Mouse (Mus musculus) Muller cell, postnatal 12 days (primary cell): ENCODE measurements at regions not wholly inside any gene's neighbourhood (a gene's known extent, or its start where the extent isn't known, plus 50 kb on each side); places are given as distances from the start of the nearest gene placed in this dataset.
A peak's percentile ranks its signal among the peaks of the same experiment; 100 is the strongest.

Experiments used
- DNase-seq: peaks from one replicate; pipeline ENCODE4 v3.0.0-alpha.2; 2015; ENCODE audit errors: inconsistent ontology term

DNA sequence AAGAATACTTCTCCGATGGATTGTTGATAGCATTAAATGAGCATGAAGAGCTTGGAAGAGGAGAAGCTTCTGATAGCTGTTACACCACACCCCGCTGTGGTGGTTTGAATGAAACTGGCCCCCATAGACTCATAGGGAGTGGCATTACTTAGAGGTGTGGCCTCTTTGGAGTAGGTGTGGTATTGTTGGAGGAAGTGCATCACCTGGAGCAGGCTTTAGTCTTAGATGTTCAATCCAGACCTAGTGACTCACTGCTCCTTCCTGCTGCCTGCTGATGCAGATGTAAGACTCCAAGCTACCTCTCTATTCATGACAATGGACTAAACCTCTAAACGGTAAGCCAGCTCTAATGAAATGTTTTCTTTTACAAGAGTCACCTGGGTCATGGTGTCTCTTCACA lies 237.1 kb upstream of the Mpped2 start:
- DNase-seq: no peak

DNA sequence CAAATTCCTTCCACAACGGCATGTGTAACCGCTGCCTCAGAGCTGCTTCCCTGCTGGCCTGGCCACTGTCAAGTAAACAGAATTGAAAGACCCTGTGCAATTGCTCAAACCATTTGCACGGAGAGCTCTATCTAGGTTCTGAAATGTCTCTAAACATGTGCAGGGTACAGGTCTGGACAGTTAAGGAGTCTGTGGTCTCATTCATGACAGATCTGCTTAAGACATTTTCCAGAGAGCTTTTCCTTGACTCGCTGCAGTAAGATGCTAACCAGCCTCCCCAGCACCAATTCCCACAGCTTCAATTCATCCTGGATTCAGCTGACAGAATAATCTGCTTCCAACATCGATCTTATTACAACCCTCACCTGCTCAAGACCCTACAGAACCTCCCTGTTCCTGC lies 235.1 kb upstream of the Mpped2 start:
- DNase-seq: no peak

DNA sequence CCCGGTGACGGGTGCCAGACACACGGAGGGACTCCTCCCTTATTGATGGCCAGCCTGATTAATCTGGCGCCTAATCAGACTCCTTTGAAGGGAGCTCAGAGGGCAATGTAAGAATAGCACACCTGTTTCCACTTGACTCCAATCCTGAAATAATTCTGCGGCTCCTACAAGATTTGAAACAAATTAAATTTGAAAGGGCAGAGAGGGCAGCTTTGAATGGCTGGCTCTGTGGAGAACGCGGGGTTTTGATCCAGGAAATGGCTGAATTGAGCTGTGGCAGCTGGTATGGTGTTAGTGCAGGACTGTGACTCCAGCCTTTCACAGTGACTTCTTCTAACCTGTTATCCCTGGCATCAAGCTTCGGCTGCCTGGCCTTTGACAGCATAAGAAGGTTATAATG lies 232.0 kb upstream of the Mpped2 start:
- DNase-seq: no peak

DNA sequence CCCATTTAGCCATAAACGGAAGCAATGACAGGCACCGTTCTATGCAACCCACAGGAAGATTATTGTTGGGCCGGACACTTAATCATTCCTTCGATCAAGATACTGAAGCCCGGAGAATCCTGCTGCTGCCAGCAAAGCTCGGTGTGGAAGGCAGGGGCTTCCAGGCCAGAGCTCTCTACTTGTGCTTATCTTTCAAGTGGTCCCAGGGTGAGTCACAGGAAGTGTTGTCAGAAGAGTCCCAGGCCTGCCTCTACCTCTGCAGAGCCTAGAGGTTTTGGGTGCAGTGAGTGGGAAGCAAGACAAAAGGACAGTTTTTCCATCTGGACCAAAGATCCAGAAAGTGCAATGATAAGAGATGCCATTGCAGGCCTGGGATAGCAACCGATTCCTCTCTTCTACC lies 231.6 kb upstream of the Mpped2 start:
- DNase-seq: no peak

DNA sequence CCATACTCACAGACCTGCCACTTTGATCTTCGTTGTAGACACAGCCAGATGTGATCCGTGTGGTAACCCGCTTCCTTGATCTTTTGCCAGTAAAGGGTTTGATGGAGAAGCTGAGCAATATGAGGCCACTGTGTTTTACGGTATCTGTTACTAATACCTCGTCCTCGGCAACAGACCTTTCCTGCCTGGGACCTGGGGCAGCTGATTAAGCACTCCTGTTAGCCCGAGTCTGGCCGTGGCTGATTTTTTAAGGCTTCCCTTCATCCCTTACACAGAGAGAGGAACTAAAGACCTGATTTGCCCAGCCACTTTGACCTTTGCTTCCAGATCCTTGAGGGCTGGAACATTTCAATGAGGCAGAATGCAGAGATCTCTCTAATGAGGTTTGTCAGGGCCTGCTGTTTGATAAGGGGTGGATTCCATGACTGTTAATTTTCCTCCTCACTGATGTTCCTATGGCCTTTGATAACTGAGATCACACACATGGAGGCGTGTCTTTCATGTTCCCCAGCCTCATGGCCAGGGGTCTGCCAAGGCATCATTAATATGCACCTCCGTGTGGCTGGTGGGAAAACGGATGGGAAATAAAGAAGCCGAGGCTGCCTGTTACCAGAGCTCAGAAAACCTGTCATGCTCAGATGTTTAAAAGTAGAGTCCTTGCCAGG lies 231.0 kb upstream of the Mpped2 start:
- DNase-seq: no peak

DNA sequence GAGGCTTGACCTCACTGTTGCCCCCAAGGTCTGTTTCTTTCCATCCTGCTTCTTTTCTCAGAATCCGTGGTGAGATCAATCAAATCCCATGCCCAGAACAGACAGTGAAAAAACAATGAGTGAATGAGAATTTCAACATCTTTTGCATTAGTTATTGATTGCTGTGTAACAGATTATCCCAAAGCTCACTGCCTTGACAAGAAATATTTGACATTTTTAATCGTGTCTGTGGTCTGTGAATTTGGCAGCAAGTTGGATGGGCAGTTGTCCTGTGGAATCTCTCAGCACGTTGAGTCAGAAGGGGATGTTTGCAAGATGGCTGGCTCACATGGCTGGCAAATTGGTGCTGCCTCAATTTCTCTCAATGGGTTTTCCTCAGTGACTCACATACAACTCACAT lies 228.0 kb upstream of the Mpped2 start:
- peak; percentile 88 for DNase-seq

DNA sequence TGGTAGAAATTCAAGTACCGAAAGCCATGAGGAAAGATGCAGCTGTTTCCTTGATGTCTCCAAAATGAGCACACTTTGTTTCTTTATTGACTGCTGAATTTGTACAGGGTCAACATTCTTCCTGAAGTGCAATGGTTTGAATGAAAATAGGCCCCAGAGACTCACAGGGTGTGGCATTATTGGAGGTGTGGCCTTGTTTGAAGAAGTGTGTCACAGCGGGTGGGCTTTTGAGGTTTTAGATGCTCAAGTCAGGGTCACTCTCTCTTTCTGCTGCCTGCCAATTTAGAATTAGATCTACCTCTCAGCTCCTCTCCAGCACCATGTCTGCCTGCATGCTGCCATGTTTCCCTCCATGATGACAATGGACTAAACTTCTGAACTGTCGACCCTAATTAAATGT lies 227.2 kb upstream of the Mpped2 start:
- DNase-seq: no peak

DNA sequence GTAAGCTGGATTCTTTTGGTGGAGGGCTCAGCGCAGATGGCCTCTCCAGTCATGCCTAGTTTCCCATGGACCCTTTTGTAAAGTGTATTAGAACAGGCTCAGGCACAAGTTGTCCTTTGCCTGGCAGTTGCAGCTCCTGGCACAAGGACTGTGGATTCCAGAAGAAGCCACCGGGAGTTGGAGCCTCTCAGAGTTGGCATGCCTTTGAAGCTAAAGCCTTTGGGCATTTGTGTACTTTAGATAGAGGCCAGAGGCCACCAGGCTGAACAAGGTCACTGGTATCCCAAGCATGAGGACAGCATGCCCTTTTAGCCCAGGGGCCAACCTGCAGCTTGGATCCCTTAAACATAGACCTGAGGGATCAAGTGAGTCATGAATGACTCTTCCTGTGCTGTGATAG lies 223.9 kb upstream of the Mpped2 start:
- peak; percentile 43 for DNase-seq

DNA sequence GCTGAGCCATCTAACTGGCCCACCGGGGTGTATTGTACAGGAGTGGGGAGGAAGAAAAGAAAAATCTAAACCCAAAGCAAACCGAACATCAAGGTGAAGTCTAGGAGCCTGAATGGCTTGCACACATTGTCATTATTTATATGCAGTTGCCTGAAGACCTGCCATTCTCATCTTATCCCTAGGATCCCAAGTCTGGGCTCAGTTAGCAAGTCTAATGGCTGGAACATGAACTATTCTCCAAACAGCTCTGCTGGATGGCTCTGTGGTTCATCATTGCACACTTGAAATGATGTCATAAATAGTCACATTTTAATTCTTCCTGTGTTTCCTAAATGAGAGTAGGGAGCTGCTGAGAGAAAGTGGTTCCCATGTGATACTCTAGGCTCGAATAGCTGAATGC lies 219.6 kb upstream of the Mpped2 start:
- no peak for DNase-seq

DNA sequence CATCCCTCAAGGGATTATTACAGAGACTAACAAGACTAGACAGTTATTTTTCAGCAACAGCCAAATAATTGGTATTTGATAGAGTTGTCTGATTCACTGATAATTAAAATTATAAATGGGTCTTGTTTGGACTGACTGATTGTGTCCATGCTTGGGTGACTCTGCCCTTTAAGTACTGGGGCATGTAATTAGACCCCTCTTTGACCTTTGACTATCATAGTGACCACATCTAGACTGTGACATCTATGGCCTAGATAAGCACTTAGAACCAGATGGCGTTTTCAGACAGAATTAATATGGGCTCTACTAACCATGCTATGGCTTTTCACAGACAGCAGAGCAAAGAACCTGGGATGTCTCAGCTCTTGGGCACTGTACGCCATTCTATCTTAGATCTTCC lies 215.1 kb upstream of the Mpped2 start:
- DNase-seq: peak; percentile 44

DNA sequence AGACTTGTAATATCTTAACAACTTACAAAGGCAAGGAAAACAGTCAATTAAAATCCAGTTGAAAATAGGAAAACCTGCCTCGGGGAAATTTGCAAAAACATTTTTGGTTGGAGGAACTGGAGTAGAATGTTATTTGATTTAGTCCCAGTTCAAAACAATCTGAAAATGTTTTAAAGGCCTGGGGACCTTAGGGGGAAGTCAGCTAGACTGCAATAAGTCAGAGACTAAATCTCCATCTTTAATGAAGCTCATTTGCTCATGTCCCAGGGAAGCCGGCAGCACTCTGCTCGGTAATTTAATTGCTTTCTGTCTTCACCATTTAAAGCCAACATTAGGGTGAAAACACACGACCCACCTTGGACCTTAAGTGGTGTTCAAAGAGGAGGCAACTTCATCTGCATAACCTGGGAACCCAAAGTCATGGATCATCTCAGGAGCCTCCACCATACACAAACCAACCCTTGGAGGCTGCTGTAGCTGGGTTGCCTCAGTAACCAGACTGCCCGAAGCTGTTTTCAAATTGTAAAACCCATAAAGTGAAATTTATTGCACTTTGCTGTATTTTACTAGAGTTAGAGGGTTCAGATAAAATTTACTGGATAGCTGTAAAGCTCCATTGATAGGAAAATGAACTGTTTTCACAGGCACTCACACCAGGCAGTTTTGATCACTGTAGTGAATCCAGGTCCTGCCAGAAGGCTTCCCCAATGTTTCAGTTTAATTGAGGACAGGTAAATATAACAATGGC lies 205.6 kb upstream of the Mpped2 start:
- no peak for DNase-seq

DNA sequence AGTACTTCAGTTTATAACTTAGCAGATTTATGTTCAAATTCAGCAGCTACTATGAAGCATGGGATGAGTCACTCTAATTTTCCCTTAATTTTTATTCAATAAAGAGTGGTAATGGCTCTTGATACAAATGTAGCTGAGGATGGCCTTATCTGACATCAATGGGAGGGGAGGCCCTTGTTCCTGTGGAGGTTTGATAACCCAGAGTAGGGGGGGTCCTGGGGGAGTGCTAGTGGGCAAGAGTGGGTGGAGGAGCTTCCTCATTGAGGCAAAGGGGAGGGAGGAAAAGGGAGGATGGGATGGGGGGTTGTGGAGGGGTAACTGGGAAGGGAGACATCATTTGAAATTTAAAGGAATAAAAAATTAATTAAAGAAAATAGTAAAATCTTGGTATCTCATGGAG lies 194.3 kb upstream of the Mpped2 start:
- no peak for DNase-seq

DNA sequence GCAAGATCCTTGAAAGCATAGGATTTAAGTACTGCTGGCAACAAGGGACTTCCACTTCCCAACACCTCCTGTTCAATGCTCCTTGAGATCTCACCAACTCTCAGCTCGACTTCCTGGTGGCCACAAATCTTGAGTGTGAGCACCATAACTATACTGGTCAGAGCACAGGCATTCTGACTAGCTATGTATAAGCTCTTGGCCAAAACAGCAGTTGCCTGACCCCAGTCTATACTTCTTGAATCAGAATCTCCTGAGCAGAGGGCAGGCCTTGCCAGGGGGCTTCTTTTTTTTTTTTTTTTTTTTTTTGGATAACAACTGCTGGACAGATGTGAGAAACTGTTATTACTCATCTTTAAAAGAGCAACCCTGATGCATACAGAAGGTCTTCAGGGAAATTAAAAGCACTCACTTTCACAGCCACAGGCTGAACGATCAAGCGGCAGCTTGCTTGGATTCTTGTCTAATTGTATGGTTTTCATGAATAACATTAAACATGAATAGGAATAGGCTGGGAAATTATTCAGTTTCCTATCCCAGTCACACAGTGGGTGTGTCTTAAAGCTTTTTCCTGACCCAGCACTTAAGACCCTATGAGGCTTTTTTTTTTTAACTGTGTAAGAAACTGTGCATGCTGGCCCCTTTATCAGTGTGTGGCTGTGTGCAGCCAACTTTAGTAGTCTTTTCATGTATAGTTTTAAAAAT lies 193.7 kb upstream of the Mpped2 start:
- no peak for DNase-seq

DNA sequence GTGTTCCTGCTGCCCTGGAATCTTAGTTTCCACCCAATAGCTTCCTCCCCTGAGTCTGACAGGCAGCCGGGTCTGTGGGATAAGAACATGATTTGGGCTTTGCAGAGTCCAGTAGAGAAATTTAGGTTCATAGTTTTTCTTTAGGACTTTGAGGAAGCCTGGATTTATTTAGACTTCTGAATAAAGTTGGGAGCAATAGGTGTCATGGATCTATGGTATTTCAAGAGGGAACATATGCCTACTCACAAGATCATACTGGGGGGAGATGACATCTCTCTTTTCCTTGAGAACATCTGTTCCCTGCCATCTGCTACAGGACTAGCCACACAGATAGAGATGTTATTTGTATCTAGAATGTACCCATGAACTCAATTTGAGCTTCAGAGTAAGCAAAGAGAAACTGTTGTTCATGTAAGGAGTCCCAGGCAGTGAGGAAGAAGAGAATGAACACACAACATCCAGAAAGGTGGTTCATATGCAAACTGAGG lies 188.1 kb upstream of the Mpped2 start:
- DNase-seq: no peak

DNA sequence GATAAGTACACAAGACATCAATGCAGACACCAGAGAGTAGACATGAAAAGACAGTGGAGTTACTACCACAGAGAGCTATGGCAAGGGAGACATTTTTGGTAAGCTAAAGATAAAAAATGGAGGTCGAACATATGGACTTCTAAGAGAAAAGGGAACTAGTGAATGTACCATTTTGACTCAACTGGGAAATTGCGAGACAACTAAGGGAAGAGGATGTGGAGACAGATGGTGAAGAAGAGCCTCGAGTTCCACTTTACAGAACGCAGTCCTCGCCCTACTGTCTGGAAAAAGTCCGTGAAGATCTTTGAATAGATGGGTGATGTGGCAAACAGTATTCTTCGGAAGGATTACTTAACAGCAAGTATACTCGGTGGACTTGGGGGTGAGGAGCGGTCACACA lies 181.2 kb upstream of the Mpped2 start:
- DNase-seq: no peak

DNA sequence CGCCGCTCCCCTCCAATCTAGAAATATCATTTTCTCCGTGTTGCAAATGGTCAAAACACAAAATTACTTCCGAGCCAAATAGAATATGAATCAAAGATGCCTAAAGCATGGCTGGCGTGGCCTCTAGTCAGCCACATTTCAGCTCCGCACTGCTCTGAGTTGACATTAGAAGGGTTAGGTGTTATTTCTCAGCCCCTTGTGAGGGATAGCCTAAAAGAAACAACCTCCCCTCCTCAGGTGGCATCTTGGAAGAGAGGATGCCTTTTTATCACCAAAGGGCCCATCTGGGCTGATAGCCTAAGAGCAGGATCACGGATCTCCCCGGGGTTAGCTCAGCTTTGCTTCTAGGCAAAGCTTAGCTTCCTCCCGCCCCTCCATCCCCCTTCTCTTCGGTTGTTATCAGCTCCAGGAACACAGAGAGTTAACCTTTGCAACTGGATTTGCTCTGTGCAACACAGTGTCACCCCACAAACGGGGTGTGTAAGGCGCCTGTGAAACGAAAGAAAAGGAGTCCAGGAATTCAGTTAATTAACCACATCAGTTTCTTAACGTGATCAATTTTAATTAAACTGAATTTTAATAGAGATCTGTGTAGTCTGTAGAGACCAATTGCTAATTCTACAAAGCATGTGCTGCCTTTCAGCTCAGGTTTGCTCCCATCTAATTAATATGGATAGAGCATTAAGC lies 180.6 kb upstream of the Mpped2 start:
- peak; percentile 23 for DNase-seq

DNA sequence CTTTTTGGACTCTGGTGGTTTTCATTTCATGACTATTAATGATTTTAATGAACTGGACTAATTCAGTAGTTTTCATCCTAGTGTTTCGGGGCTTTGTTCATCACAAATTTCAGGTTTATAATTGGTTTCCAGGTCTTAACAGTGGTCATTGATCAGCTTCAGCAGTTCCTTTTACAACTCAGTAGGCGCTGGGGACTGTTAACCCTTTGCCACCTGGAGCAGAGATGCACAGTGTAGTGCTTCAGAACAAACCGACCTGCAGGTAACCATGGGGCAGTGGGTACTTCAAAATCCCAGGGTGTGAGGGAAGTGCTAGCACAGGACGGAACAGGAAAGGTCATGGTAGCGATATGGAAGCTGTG lies 180.1 kb upstream of the Mpped2 start:
- no peak for DNase-seq

DNA sequence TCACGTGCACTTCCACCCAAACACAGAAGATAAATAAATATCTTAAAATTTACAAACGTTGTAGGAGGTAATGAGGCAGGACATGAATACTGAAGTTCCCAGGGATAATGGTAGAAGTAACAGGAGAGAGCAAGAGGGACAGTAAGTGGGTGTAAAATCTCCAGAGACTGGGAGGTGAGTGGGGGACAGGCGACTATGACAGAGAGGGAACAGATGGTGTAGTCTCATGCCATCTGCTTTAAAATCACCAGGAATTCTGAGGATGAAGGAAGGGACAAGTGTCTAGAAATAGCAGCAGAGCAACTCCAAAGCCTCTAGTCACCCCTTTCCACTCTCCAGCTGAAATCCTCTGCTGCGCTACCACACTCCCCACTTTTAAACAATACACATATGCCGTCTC lies 175.8 kb upstream of the Mpped2 start:
- no peak for DNase-seq

DNA sequence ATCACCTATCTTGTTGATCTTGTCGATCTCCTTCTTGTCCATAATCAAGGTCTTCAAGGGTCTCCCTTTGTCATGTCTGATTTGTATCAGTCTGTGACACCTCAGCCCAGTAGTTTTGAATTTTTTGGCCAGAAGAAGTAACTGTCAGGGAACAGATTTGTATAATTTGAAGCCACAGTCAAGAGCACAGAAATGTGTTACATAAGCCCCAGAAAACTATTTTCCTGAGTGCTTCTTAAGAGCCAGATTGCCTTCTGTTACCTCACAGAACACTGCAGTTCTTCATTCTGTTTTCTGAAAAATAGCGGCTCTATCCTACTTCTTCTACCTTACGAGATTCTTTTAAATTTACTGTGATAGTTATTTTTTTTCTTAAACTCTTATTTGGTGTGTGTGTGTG lies 170.1 kb upstream of the Mpped2 start:
- DNase-seq: no peak

DNA sequence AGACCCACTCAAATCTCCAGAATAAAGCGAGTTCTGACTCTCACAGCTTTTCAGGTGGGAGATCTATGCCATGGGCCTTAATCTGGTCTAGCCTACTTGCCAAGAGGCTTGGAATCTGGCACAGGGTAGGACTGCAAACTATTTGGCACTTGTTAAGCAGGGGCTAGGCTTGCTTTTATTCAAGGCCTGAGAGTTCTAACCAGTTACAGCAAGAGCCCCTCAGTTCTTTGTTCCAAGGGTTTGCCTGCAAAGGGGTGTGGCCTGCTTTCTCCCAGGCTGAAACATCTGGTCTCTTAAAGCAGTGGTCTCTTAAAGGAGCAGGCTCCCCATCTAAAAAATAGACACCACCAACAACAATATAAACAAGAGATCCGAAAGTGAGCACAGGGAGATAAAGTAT lies 166.1 kb upstream of the Mpped2 start:
- DNase-seq: no peak

DNA sequence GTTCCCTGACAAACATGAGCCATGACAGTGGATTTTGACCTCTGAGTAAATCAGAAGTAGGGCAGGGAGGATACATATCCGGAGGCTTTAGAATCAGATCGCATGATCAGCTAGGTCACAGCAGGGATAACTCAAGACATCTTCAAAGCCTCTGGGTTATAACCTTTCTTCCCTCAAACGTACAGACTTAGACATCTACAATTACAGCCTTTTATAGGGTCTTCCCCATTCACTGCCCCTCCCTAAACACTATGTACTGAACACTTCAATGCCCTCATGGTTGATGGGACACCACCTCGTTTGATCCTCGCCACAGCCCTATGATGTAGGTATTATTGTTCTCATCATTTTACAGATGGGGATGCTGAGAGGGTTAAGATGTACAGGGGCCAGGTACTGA lies 163.8 kb upstream of the Mpped2 start:
- DNase-seq: no peak

DNA sequence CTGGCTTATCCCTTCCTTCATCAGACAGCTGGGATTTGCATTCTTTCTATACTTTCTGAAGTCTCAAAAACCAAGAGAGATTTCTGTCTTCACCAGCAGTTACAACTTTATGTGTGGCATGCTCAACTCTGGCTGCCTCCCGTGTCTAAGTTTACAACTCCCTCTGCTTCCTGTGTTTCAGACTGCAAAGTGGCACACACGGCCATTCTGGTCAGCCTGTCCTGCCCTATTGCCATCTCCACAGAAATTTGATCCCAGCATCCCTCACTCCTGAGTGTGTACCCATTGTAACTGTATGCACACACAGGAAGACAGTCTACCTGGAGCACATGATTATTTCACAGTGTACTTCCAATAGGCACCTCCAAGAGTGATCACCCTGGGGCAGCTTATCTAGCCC lies 163.3 kb upstream of the Mpped2 start:
- DNase-seq: no peak
